7 mouse cellular contexts compared by ENCODE assay signal in the genomic region with DNA sequence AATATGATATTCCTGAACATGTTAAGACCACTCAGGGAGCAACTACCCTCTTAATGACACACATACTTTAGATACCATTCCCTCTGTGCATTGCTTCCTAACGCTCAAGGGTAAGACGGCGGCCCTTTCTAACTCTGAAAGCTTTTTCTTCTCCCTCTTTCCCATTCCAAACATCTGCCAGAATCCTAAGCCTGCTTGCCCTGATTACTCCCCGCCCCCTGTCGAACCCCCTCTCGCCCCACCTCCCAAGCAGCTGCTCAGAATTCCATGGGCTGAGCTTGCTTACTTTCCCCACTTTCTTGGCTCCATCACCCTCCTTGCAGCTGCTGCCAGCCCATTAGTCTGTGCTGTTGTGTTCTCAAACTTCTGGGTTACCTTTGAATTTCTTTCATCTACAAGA. TPM values are rescaled to one million over a fixed set of nuclear protein-coding genes. Genes with fewer than 3 reads are reported as not detected.
DNase-seq lines count a peak whose midpoint lies in the region.

No protein-coding gene starts in this region.

- WGBS in midbrain, embryonic 10.5 days: 8% methylated on average over 6 of the region's 6 CpGs

- H3K9me3 ChIP-seq in midbrain, embryonic 10.5 days (replicated peaks): no peaks in the 10 kb centered on the region

- peaks cover 23% of the 10 kb centered on the region for H3K36me3 ChIP-seq in midbrain, embryonic 10.5 days

- H3K4me1 ChIP-seq in midbrain, embryonic 10.5 days: peaks cover 41% of the 10 kb centered on the region

- DNase-seq in urinary bladder, postnatal 14 days (ENCODE audit: low spot score): peak; percentile 39
- no peak for DNase-seq in urinary bladder, postnatal 10 days (ENCODE audit: low spot score)
- DNase-seq in forelimb bud, embryonic 11.5 days (ENCODE audit: low read depth, low spot score): peak; percentile 51
- peak; percentile 8 to 52 for DNase-seq in kidney, postnatal 25 days
- peak; percentile 41 for DNase-seq in midbrain, embryonic 10.5 days (ENCODE audit: low spot score)
- DNase-seq in spleen, adult 18-20 months: no peak
- DNase-seq in thymus, postnatal 36 days: no peak

- no peak overlapping the region for H3K4me3 ChIP-seq in midbrain, embryonic 10.5 days

- H3K27ac ChIP-seq in midbrain, embryonic 10.5 days (replicated peaks): peak overlapping the region; percentile 77

- no peaks in the 10 kb centered on the region for H3K27me3 ChIP-seq in midbrain, embryonic 10.5 days (ENCODE audit: low read depth, poor library complexity, severe bottlenecking)

RNA-seq across cellular contexts. Expression of a gene that starts 23.0 kb away (rescaled TPM):
- 17.7 and 20.8 TPM in 2 replicates for polyA plus RNA-seq in midbrain, embryonic 10.5 days (2016; fragmentation: Nextera tagmentation; extraction: Ambion mirVana)

RNA-seq across cellular contexts. Expression of a gene that starts 27.2 kb away (rescaled TPM):
- 31.0 and 34.7 TPM in 2 replicates for polyA plus RNA-seq in midbrain, embryonic 10.5 days (2016; fragmentation: Nextera tagmentation; extraction: Ambion mirVana)

RNA-seq across cellular contexts. Expression of a gene that starts 27.3 kb away (rescaled TPM):
- 36.4 and 37.6 TPM in 2 replicates for polyA plus RNA-seq in midbrain, embryonic 10.5 days (2016; fragmentation: Nextera tagmentation; extraction: Ambion mirVana)

Comparison
In these comparisons a context has a peak if more than half of its experiments do, and no peak if none do; other contexts are left out.
1. DNase-seq: peak in urinary bladder, postnatal 14 days (single experiment), forelimb bud, embryonic 11.5 days (single experiment), kidney, postnatal 25 days (2 of 2) and midbrain, embryonic 10.5 days (single experiment); none in urinary bladder, postnatal 10 days (single experiment), spleen, adult 18-20 months (0 of 2) and thymus, postnatal 36 days (0 of 2).